Mouse (Mus musculus): ENCODE results near the gene Wnt16. TPM values are rescaled to one million over a fixed set of nuclear protein-coding genes. Genes with fewer than 3 reads are reported as not detected.
"Not testable (repeated sequence)": the region's sequence is repeated elsewhere in the genome, so short reads cannot be mapped to it uniquely, and the experiment has no call there.

The Wnt16 gene
- 0.08 and 0.11 TPM in 2 replicates for polyA plus RNA-seq (2012; rRNA removed)

- H3K4me1 ChIP-seq (ENCODE audit: control insufficient read depth, insufficient read depth, insufficient read length), result no peaks in the 10 kb centered on the region
- peaks cover 12% of the 10 kb centered on the region for H3K27me3 ChIP-seq (ENCODE audit: control insufficient read depth, insufficient read depth, low read length)
- H3K4me3 ChIP-seq (ENCODE audit: extremely low read depth, insufficient read depth, insufficient read length), result no peak within 1 kb of the TSS
Observed at GRCm38 (mm10) chr6:22288004-22288736, at the start of gene Wnt16. Gene Wnt16, plus strand, starts transcription at chr6:22288227.

DNA sequence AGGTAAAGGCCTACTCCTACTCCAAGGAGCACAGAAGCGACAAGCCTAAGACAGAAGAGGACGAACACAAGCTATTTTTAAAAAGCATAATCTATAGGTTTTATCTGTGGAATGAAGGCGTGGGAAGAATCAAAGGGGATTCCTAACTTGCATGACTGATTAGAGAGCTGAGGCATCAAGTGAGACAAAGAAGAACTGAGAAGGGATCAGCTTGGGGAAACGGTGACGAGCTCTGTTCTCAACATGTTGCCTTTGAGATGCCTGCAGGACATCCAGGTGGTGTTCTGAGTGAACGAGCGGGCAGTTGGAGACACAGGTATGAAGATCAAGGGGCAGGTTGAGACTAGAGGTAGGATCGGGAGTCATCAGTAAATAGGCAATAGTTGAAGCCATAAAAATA is 44.7 kb upstream of the Wnt16 start:
- no peak overlapping the region for H3K27ac ChIP-seq (ENCODE audit: insufficient read depth, low read length)
- TF ChIP-seq CTCF (IDR thresholded peaks at IDR 0.05; ENCODE audit: extremely low read depth, insufficient read depth, insufficient read length, insufficient replicate concordance), result no peak
- no peak for TF ChIP-seq POLR2A (IDR thresholded peaks at IDR 0.05; ENCODE audit: low read depth, low read length)
- DNase-seq (ENCODE audit: low read depth in 1 of 2, low spot score in 2 of 2), result no peak
- no peaks in the 10 kb centered on the region for H3K4me1 ChIP-seq (ENCODE audit: control insufficient read depth, insufficient read depth, insufficient read length)
- H3K36me3 ChIP-seq (ENCODE audit: control insufficient read depth, insufficient read depth, low read length), result no peaks in the 10 kb centered on the region
- WGBS, result 86% methylated on average over 8 of the region's 8 CpGs
- H3K27me3 ChIP-seq (ENCODE audit: control insufficient read depth, insufficient read depth, low read length), result no peaks in the 10 kb centered on the region
- H3K4me3 ChIP-seq (ENCODE audit: extremely low read depth, insufficient read depth, insufficient read length), result no peak overlapping the region

More at GRCm38 (mm10) chr6:22288004-22288736, at the start of gene Wnt16:
- H3K27ac ChIP-seq (ENCODE audit: insufficient read depth, low read length), result no peak within 1 kb of the TSS
- WGBS, result 13% methylated on average over 20 of the region's 20 CpGs
- DNase-seq (ENCODE audit: low read depth in 1 of 2, low spot score in 2 of 2), result no peak
- no peak for TF ChIP-seq POLR2A (IDR thresholded peaks at IDR 0.05; ENCODE audit: low read depth, low read length)
- TF ChIP-seq CTCF (IDR thresholded peaks at IDR 0.05; ENCODE audit: extremely low read depth, insufficient read depth, insufficient read length, insufficient replicate concordance), result no peak
- no peaks in the 10 kb centered on the region for H3K36me3 ChIP-seq (ENCODE audit: control insufficient read depth, insufficient read depth, low read length)

DNA sequence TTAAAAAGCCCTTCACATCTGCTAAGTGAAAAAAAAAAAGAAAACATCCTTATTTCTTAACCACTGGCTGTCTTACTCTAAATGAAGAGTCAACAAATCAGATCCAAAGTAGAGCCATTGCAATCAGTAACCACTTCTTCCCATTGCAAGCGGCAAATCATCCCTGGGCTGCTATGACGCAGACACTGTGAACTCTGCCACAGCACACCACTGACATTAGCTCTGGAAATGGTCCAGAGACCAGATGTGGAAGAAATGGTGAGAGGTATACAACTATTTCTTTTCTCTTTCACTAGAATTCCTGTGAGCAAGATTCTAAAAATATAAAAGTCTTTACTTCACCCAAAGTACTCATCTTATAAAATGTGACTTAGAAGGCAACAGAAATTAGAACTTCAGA is 41.3 kb upstream of the Wnt16 start:
- no peaks in the 10 kb centered on the region for H3K36me3 ChIP-seq (ENCODE audit: control insufficient read depth, insufficient read depth, low read length)
- H3K27ac ChIP-seq (ENCODE audit: insufficient read depth, low read length), result no peak overlapping the region
- 95% methylated on average over 2 of the region's 2 CpGs for WGBS
- no peak for DNase-seq (ENCODE audit: low read depth in 1 of 2, low spot score in 2 of 2)
- H3K27me3 ChIP-seq (ENCODE audit: control insufficient read depth, insufficient read depth, low read length), result no peaks in the 10 kb centered on the region
- no peak overlapping the region for H3K4me3 ChIP-seq (ENCODE audit: extremely low read depth, insufficient read depth, insufficient read length)
- TF ChIP-seq POLR2A (IDR thresholded peaks at IDR 0.05; ENCODE audit: low read depth, low read length) (no peak), CTCF (IDR thresholded peaks at IDR 0.05; ENCODE audit: extremely low read depth, insufficient read depth, insufficient read length, insufficient replicate concordance) (no peak)
- H3K4me1 ChIP-seq (ENCODE audit: control insufficient read depth, insufficient read depth, insufficient read length), result no peaks in the 10 kb centered on the region

GRCm38 (mm10) chr6:22258784-22259183 is 29.2 kb upstream of the Wnt16 start:
- Histone ChIP-seq H3K27me3 (ENCODE audit: control insufficient read depth, insufficient read depth, low read length) (no peaks in the 10 kb centered on the region), H3K4me1 (ENCODE audit: control insufficient read depth, insufficient read depth, insufficient read length) (no peaks in the 10 kb centered on the region), H3K27ac (ENCODE audit: insufficient read depth, low read length) (no peak overlapping the region), H3K36me3 (ENCODE audit: control insufficient read depth, insufficient read depth, low read length) (no peaks in the 10 kb centered on the region), H3K4me3 (ENCODE audit: extremely low read depth, insufficient read depth, insufficient read length) (no peak overlapping the region)
- no peak for TF ChIP-seq POLR2A (IDR thresholded peaks at IDR 0.05; ENCODE audit: low read depth, low read length)
- no peak for DNase-seq (ENCODE audit: low read depth in 1 of 2, low spot score in 2 of 2)
- 86% methylated on average over 4 of the region's 4 CpGs for WGBS

DNA sequence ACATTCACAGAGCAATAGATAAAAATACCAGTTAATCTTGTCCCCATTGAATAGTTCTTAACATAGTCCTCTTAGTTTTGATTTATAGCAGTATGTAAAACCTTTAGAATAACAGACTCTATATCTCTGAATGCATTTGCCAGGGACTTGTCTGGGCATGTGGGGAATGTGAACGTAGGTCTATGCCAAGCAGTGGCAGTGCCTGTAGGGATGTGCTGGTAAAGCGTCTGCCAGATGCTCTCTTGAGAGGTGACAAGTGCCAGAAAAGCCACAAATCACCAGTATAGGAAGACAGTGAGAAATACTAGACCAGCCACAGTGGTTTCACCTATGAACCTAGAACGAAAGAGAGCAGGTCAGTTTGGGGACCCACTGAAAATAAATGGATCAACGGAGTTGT is 25.5 kb upstream of the Wnt16 start:
- H3K27me3 ChIP-seq (ENCODE audit: control insufficient read depth, insufficient read depth, low read length), result no peaks in the 10 kb centered on the region
- TF ChIP-seq POLR2A (IDR thresholded peaks at IDR 0.05; ENCODE audit: low read depth, low read length) (no peak), CTCF (IDR thresholded peaks at IDR 0.05; ENCODE audit: extremely low read depth, insufficient read depth, insufficient read length, insufficient replicate concordance) (no peak)
- DNase-seq (ENCODE audit: low read depth in 1 of 2, low spot score in 2 of 2), result no peak
- H3K27ac ChIP-seq (ENCODE audit: insufficient read depth, low read length), result no peak overlapping the region
- H3K36me3 ChIP-seq (ENCODE audit: control insufficient read depth, insufficient read depth, low read length), result no peaks in the 10 kb centered on the region
- H3K4me1 ChIP-seq (ENCODE audit: control insufficient read depth, insufficient read depth, insufficient read length), result no peaks in the 10 kb centered on the region
- WGBS, result 80% methylated on average over 4 of the region's 4 CpGs
- no peak overlapping the region for H3K4me3 ChIP-seq (ENCODE audit: extremely low read depth, insufficient read depth, insufficient read length)

- not testable (repeated sequence) for H3K36me3 ChIP-seq (ENCODE audit: control insufficient read depth, insufficient read depth, low read length); H3K4me3 ChIP-seq (ENCODE audit: extremely low read depth, insufficient read depth, insufficient read length); DNase-seq (ENCODE audit: low read depth in 1 of 2, low spot score in 2 of 2); H3K4me1 ChIP-seq (ENCODE audit: control insufficient read depth, insufficient read depth, insufficient read length); H3K27me3 ChIP-seq (ENCODE audit: control insufficient read depth, insufficient read depth, low read length); H3K27ac ChIP-seq (ENCODE audit: insufficient read depth, low read length)
- 87% methylated on average over 8 of the region's 8 CpGs for WGBS
Observed at GRCm38 (mm10) chr6:22264094-22264493, 23.9 kb upstream of the Wnt16 start.

- Histone ChIP-seq H3K4me1 (ENCODE audit: control insufficient read depth, insufficient read depth, insufficient read length) (no peaks in the 10 kb centered on the region), H3K4me3 (ENCODE audit: extremely low read depth, insufficient read depth, insufficient read length) (no peak overlapping the region), H3K27me3 (ENCODE audit: control insufficient read depth, insufficient read depth, low read length) (no peaks in the 10 kb centered on the region), H3K36me3 (ENCODE audit: control insufficient read depth, insufficient read depth, low read length) (no peaks in the 10 kb centered on the region), H3K27ac (ENCODE audit: insufficient read depth, low read length) (no peak overlapping the region)
- no peak for DNase-seq (ENCODE audit: low read depth in 1 of 2, low spot score in 2 of 2)
- TF ChIP-seq CTCF (IDR thresholded peaks at IDR 0.05; ENCODE audit: extremely low read depth, insufficient read depth, insufficient read length, insufficient replicate concordance) (no peak), POLR2A (IDR thresholded peaks at IDR 0.05; ENCODE audit: low read depth, low read length) (no peak)
- WGBS, result 85% methylated on average over 4 of the region's 4 CpGs
Observed at GRCm38 (mm10) chr6:22266018-22266417, 22.0 kb upstream of the Wnt16 start.
